Mouse (Mus musculus): ENCODE data around the gene Ptprb. TPM values are rescaled to one million over a fixed set of nuclear protein-coding genes. Genes with fewer than 3 reads are reported as not detected.

Ptprb gene
- polyA plus RNA-seq, 1 experiment from 2014 or later, result 1.8 TPM

- no peak for DNase-seq (ENCODE audit: low spot score)
- 87% methylated on average over 6 of the region's 6 CpGs for WGBS
- Histone ChIP-seq H3K27me3 (ENCODE audit: control insufficient read depth, insufficient read depth, low read length) (no peaks in the 10 kb centered on the region), H3K27ac (replicated peaks; ENCODE audit: low read depth, low read length) (no peak overlapping the region), H3K4me2 (ENCODE audit: low read depth, severe bottlenecking) (no peak overlapping the region), H3K4me3 (ENCODE audit: low read depth, low read length) (no peak overlapping the region), H3K36me3 (ENCODE audit: control insufficient read depth, insufficient read depth, low read length) (no peaks in the 10 kb centered on the region), H3K9ac (ENCODE audit: low read length) (no peak overlapping the region), H3K4me1 (ENCODE audit: control insufficient read depth, insufficient read depth, low read length) (no peaks in the 10 kb centered on the region), H3K9me3 (ENCODE audit: control insufficient read depth, low read length) (no peaks in the 10 kb centered on the region)
- ATAC-seq (ENCODE audit: insufficient number of reproducible peaks, low FRiP score, low TSS enrichment, low read depth), result no peak
These were observed 149.6 kb downstream of the Ptprb start for GRCm38 (mm10) chr10:116424921-116425320.

DNA sequence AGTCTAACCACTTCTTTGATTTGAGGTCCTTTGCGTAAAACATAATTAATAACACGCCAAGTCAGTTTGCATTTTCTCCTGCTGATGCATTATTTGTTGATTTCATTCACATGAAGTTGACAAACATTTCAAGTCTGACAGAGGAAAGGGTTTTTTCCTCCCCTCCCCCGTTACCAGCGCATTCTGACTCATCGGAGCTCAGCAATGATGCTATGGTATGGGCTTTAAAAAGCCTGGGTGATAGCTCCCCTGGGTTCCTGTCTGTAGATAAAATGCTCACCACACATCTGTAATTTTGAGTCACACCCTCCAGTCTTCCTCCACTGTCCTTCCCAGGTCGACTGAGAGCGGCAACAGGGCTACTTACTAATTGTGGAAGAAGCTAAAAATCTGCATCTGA lies 150.9 kb downstream of the Ptprb start:
- Histone ChIP-seq H3K4me3 (ENCODE audit: low read depth, low read length) (no peak overlapping the region), H3K9ac (ENCODE audit: low read length) (no peak overlapping the region), H3K27ac (replicated peaks; ENCODE audit: low read depth, low read length) (no peak overlapping the region), H3K9me3 (ENCODE audit: control insufficient read depth, low read length) (no peaks in the 10 kb centered on the region), H3K36me3 (ENCODE audit: control insufficient read depth, insufficient read depth, low read length) (no peaks in the 10 kb centered on the region), H3K4me1 (ENCODE audit: control insufficient read depth, insufficient read depth, low read length) (0 out of 2 replicates have a peak, but pooled peaks cover 4% of the 10 kb centered on the region), H3K27me3 (ENCODE audit: control insufficient read depth, insufficient read depth, low read length) (no peaks in the 10 kb centered on the region), H3K4me2 (ENCODE audit: low read depth, severe bottlenecking) (no peak overlapping the region)
- 89% methylated on average over 7 of the region's 7 CpGs for WGBS
- no peak for ATAC-seq (ENCODE audit: insufficient number of reproducible peaks, low FRiP score, low TSS enrichment, low read depth)
- no peak for DNase-seq (ENCODE audit: low spot score)

GRCm38 (mm10) chr10:116428026-116428780 lies 152.9 kb downstream of the Ptprb start:
- Histone ChIP-seq H3K27me3 (ENCODE audit: control insufficient read depth, insufficient read depth, low read length) (no peaks in the 10 kb centered on the region), H3K4me2 (ENCODE audit: low read depth, severe bottlenecking) (no peak overlapping the region), H3K27ac (replicated peaks; ENCODE audit: low read depth, low read length) (no peak overlapping the region), H3K9ac (ENCODE audit: low read length) (no peak overlapping the region), H3K9me3 (ENCODE audit: control insufficient read depth, low read length) (no peaks in the 10 kb centered on the region), H3K4me1 (ENCODE audit: control insufficient read depth, insufficient read depth, low read length) (0 out of 2 replicates have a peak, but pooled peaks cover 4% of the 10 kb centered on the region), H3K4me3 (ENCODE audit: low read depth, low read length) (no peak overlapping the region), H3K36me3 (ENCODE audit: control insufficient read depth, insufficient read depth, low read length) (no peaks in the 10 kb centered on the region)
- DNase-seq (ENCODE audit: low spot score) (no peak), ATAC-seq (ENCODE audit: insufficient number of reproducible peaks, low FRiP score, low TSS enrichment, low read depth) (no peak)
- WGBS, result 92% methylated on average over 26 of the region's 26 CpGs

DNA sequence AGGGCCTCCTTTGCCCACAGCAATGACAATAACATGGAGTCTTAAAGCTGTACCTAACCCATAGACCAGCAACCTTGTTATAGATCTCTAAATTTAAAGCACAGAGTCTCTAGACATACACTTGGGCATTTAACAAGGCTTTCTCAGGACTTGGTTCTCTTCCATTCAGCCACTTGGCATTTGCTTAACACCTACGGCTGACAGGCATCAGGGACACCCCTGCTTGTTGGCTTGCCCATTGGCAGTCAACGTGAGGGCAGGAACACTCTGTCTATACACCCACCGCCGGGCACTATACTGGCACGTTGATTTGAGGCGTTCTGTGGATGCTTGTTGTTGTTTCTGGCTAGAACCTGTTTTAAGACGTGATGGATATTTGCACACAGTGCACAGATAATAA lies 157.1 kb downstream of the Ptprb start:
- ATAC-seq (ENCODE audit: insufficient number of reproducible peaks, low FRiP score, low TSS enrichment, low read depth), result no peak

GRCm38 (mm10) chr10:116435455-116435854 lies 160.1 kb downstream of the Ptprb start:
- H3K27ac ChIP-seq (replicated peaks; ENCODE audit: low read depth, low read length), result no peak overlapping the region
- H3K36me3 ChIP-seq (ENCODE audit: control insufficient read depth, insufficient read depth, low read length), result peaks cover 2% of the 10 kb centered on the region; the same call in 1 of the 2 replicates
- no peaks in the 10 kb centered on the region for H3K27me3 ChIP-seq (ENCODE audit: control insufficient read depth, insufficient read depth, low read length)
- H3K4me2 ChIP-seq (ENCODE audit: low read depth, severe bottlenecking), result no peak overlapping the region
- H3K9ac ChIP-seq (ENCODE audit: low read length), result no peak overlapping the region
- ATAC-seq (ENCODE audit: insufficient number of reproducible peaks, low FRiP score, low TSS enrichment, low read depth) (no peak), DNase-seq (ENCODE audit: low spot score) (no peak)
- H3K4me3 ChIP-seq (ENCODE audit: low read depth, low read length), result no peak overlapping the region
- H3K4me1 ChIP-seq (ENCODE audit: control insufficient read depth, insufficient read depth, low read length), result 0 out of 2 replicates have a peak, but pooled peaks cover 4% of the 10 kb centered on the region
- WGBS, result 93% methylated on average over 12 of the region's 12 CpGs
- no peaks in the 10 kb centered on the region; the same call in 1 of the 2 replicates for H3K9me3 ChIP-seq (ENCODE audit: control insufficient read depth, low read length)

More for the DNA sequence above, 157.1 kb downstream of the Ptprb start:
- 93% methylated on average over 7 of the region's 7 CpGs for WGBS
- Histone ChIP-seq H3K4me2 (ENCODE audit: low read depth, severe bottlenecking) (no peak overlapping the region), H3K27me3 (ENCODE audit: control insufficient read depth, insufficient read depth, low read length) (no peaks in the 10 kb centered on the region), H3K4me3 (ENCODE audit: low read depth, low read length) (no peak overlapping the region), H3K9ac (ENCODE audit: low read length) (no peak overlapping the region), H3K9me3 (ENCODE audit: control insufficient read depth, low read length) (no peaks in the 10 kb centered on the region), H3K27ac (replicated peaks; ENCODE audit: low read depth, low read length) (no peak overlapping the region), H3K4me1 (ENCODE audit: control insufficient read depth, insufficient read depth, low read length) (0 out of 2 replicates have a peak, but pooled peaks cover 4% of the 10 kb centered on the region), H3K36me3 (ENCODE audit: control insufficient read depth, insufficient read depth, low read length) (no peaks in the 10 kb centered on the region)
- no peak for DNase-seq (ENCODE audit: low spot score)

Other genes starting within 250 kb of the Ptprb start
- gene 4933416C03Rik, start 161.6 kb upstream of the Ptprb start, polyA plus RNA-seq (2014; fragmentation: Nextera tagmentation; extraction: Ambion mirVana), result not detected in 2 replicates
- 23.8 and 24.5 TPM in 2 replicates for gene Kcnmb4, start 198.4 kb downstream of the Ptprb start, polyA plus RNA-seq (2014; fragmentation: Nextera tagmentation; extraction: Ambion mirVana)